Mouse (Mus musculus) cerebellum, postnatal 36 days (tissue): ENCODE results near the gene Col4a4.
A peak's percentile ranks its signal among the peaks of the same experiment; 100 is the strongest.

Source experiments
- DNase-seq, 2 experiments: peaks; one replicate each; pipeline ENCODE4 v3.0.0; 2021 to 2022; ENCODE audit warnings: mixed read lengths in 2 of 2

Col4a4 gene

GRCm38 (mm10) chr1:82586713-82587399, at the start of gene Col4a4, which contains the start of gene Col4a3:
Gene Col4a4 (minus strand): TSS chr1:82586849.
Gene Col4a3 (plus strand): TSS chr1:82586921.
- DNase-seq = peak; percentile 40 to 46

GRCm38 (mm10) chr1:82636321-82636720, 49.7 kb upstream of the Col4a4 start:
- DNase-seq = no peak

- DNase-seq = no peak
Observed at GRCm38 (mm10) chr1:82635254-82635620, 48.6 kb upstream of the Col4a4 start.

- DNase-seq = peak; percentile 55 to 68
Observed at GRCm38 (mm10) chr1:82634545-82635253, 48.0 kb upstream of the Col4a4 start.

- no peak for DNase-seq
Observed at GRCm38 (mm10) chr1:82631169-82631792, 44.6 kb upstream of the Col4a4 start.

- DNase-seq = no peak
Observed at GRCm38 (mm10) chr1:82629495-82629894, 42.8 kb upstream of the Col4a4 start.

- DNase-seq = no peak
Observed at GRCm38 (mm10) chr1:82627652-82628051, 41.0 kb upstream of the Col4a4 start.

GRCm38 (mm10) chr1:82625474-82625873, 38.8 kb upstream of the Col4a4 start:
- no peak for DNase-seq

- DNase-seq = no peak
Observed at GRCm38 (mm10) chr1:82624934-82625333, 38.3 kb upstream of the Col4a4 start.

GRCm38 (mm10) chr1:82619981-82620380, 33.3 kb upstream of the Col4a4 start:
- DNase-seq = no peak

- DNase-seq = no peak
Observed at GRCm38 (mm10) chr1:82618592-82618991, 31.9 kb upstream of the Col4a4 start.

GRCm38 (mm10) chr1:82618001-82618400, 31.4 kb upstream of the Col4a4 start:
- no peak for DNase-seq

GRCm38 (mm10) chr1:82612061-82612660, 25.5 kb upstream of the Col4a4 start:
- no peak for DNase-seq

- no peak for DNase-seq
Observed at GRCm38 (mm10) chr1:82608646-82609262, 22.1 kb upstream of the Col4a4 start.

GRCm38 (mm10) chr1:82605856-82606255, 19.2 kb upstream of the Col4a4 start:
- no peak for DNase-seq

GRCm38 (mm10) chr1:82605347-82605746, 18.7 kb upstream of the Col4a4 start:
- DNase-seq = no peak

- DNase-seq = no peak
Observed at GRCm38 (mm10) chr1:82603198-82603950, 16.7 kb upstream of the Col4a4 start.

- DNase-seq = peak in 1 of 2 experiments; percentile 7
Observed at GRCm38 (mm10) chr1:82596864-82597596, 10.4 kb upstream of the Col4a4 start.

GRCm38 (mm10) chr1:82590266-82590665, 3.6 kb upstream of the Col4a4 start:
- DNase-seq = no peak

GRCm38 (mm10) chr1:82585981-82586380, 668 bp downstream of the Col4a4 start:
- no peak for DNase-seq

GRCm38 (mm10) chr1:82578320-82578719, 8.3 kb downstream of the Col4a4 start:
- no peak for DNase-seq
